Mouse (Mus musculus): ENCODE results near the gene 2810004N23Rik.

DNA sequence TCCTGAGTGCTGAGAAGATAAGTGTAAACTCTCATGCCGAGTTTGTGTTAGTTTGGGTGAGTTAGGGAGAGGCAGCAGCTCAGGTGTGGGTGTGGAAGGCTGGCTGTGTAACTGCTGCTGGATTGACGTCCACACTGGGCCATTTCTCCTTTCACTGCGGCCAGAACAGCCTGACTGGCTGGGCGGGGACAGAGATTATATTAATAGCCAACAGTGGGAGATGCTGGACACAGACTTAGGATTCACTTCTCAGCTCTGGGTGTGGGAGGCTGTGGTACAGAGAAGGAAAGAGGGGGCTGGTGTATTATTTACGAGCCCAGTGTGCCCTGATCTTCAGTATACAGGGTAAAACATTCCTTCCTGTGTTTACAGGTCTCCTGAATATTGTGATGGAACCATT, 15.2 kb upstream of the 2810004N23Rik start:
- TF ChIP-seq POLR2A (IDR thresholded peaks at IDR 0.05; ENCODE audit: low read depth, low read length) (no peak), CTCF (conservative IDR thresholded peaks at IDR 0.05; ENCODE audit: insufficient read depth, insufficient read length, low read depth, low read length) (no peak)
